Mouse (Mus musculus) embryonic fibroblast, embryonic 13.5 days (primary cell): ENCODE measurements around the gene Dbn1. TPM values are rescaled to one million over a fixed set of nuclear protein-coding genes. Genes with fewer than 3 reads are reported as not detected.

Experiments
- H3K27ac ChIP-seq: 2 replicates; pipeline ENCODE4 v1.5.1; 2012; ENCODE audit warnings: low read length, control low read depth, inconsistent platforms; ENCODE audit not compliant: insufficient read depth
- H3K4me1 ChIP-seq: 2 replicates; pipeline ENCODE4 v1.6.1; 2011; ENCODE audit warnings: low read length; ENCODE audit not compliant: control insufficient read depth, insufficient read depth
- H3K4me3 ChIP-seq: 2 replicates; pipeline ENCODE4 v1.5.1; 2011; ENCODE audit warnings: mild to moderate bottlenecking, control low read depth, low read length; ENCODE audit not compliant: insufficient read depth
- CTCF ChIP-seq: IDR thresholded peaks from 2 replicates; pipeline ENCODE4 v1.5.1; 2011; ENCODE audit warnings: mild to moderate bottlenecking, control low read depth, low read length, moderate library complexity, borderline replicate concordance; ENCODE audit not compliant: insufficient read depth
- POLR2A ChIP-seq: IDR thresholded peaks from 2 replicates; pipeline ENCODE4 v1.6.1; 2011; ENCODE audit warnings: low read depth, mild to moderate bottlenecking, control low read depth, low read length, moderate library complexity
- polyA plus RNA-seq: library from polyadenylated mRNA; stranded (reverse); fragments of >200 nt; gene quantifications from 2 replicates; pipeline ENCODE4 v1.2.4, GENCODE M21; 2011; ENCODE audit warnings: low read depth; ENCODE audit not compliant: missing spikeins, insufficient read length

Gene Dbn1
- polyA plus RNA-seq, 1 experiment = 105 TPM

DNA sequence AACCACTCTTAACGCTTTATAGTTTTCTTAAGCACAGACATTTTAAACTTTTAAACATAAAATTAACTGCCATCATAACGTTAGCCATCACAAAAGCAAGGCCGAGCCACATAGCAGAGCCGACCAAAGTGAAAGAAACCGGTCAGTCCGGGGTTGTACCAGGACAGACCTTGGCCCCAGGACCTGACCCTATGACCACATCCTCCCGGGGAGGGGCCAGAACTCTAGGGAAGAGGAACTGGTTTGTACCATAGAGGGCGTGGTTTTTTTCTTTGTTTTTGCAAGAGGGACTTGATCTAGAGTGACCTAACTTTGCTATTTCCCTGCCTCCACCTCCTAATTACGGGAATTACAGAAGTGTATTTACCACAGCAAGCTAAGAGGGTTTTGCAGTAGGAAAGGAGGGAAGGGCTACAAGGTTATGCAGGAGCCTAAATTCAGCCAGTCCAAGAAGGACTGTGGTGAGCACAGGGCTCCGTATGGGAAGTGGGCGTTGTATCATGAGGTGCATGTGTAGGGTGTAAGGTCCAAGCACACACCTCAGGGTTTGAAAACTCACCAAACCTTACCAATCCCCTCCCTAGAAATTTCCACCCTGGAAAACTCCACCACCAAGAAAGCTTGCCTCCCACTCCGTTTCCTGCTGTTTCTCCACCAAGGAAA lies 58.6 kb downstream of the Dbn1 start:
- TF ChIP-seq CTCF = no peak
- TF ChIP-seq POLR2A = no peak
- Histone ChIP-seq H3K4me1 (no peaks in the 10 kb centered on the region), H3K4me3 (no peak overlapping the region), H3K27ac (no peak overlapping the region)

GRCm38 (mm10) chr13:55426613-55427012 lies 61.3 kb downstream of the Dbn1 start, which contains the start of gene F12:
Gene F12 (minus strand): TSS chr13:55426793.
- H3K27ac ChIP-seq = no peak within 1 kb of the TSS
- H3K4me1 ChIP-seq = no peaks in the 10 kb centered on the region
- H3K4me3 ChIP-seq = no peak within 1 kb of the TSS
- no peak for TF ChIP-seq CTCF
- TF ChIP-seq POLR2A = no peak

Other genes starting within 250 kb of the Dbn1 start
- gene Prelid1, start 167.6 kb downstream of the Dbn1 start, polyA plus RNA-seq = 267 and 295 TPM in 2 replicates
- 41.4 and 48.0 TPM in 2 replicates for gene Rab24, start 166.2 kb downstream of the Dbn1 start, polyA plus RNA-seq
- gene Mxd3, start 158.3 kb downstream of the Dbn1 start, polyA plus RNA-seq = 9.5 and 19.0 TPM in 2 replicates
- gene Lman2, start 125.3 kb downstream of the Dbn1 start, polyA plus RNA-seq = 66.9 and 70.7 TPM in 2 replicates
- not detected in 2 replicates for gene Rgs14, start 118.4 kb downstream of the Dbn1 start, polyA plus RNA-seq
- not detected in 2 replicates for gene Slc34a1, start 89.9 kb downstream of the Dbn1 start, polyA plus RNA-seq
- gene Pfn3, start 72.9 kb downstream of the Dbn1 start, polyA plus RNA-seq = not detected in 2 replicates
- not detected in 2 replicates for gene F12, start 61.3 kb downstream of the Dbn1 start, polyA plus RNA-seq
- 37.7 and 42.9 TPM in 2 replicates for gene Grk6, start 43.0 kb downstream of the Dbn1 start, polyA plus RNA-seq
- 2.5 and 4.6 TPM in 2 replicates for gene Prr7, start 23.8 kb downstream of the Dbn1 start, polyA plus RNA-seq
- gene Pdlim7, start 25.6 kb upstream of the Dbn1 start, polyA plus RNA-seq = 132 and 179 TPM in 2 replicates
- gene Dok3, start 41.2 kb upstream of the Dbn1 start, polyA plus RNA-seq = 0.60 and 0.79 TPM in 2 replicates
- gene Ddx41, start 48.5 kb upstream of the Dbn1 start, polyA plus RNA-seq = 23.9 and 26.2 TPM in 2 replicates
- 20.9 and 24.5 TPM in 2 replicates for gene Fam193b, start 83.0 kb upstream of the Dbn1 start, polyA plus RNA-seq
- gene Tmed9, start 85.6 kb upstream of the Dbn1 start, polyA plus RNA-seq = 228 and 231 TPM in 2 replicates
- gene B4galt7, start 111.8 kb upstream of the Dbn1 start, polyA plus RNA-seq = 16.4 and 18.7 TPM in 2 replicates
- 47.1 and 50.0 TPM in 2 replicates for gene Caml, start 134.9 kb upstream of the Dbn1 start, polyA plus RNA-seq
- gene Ddx46, start 146.9 kb upstream of the Dbn1 start, polyA plus RNA-seq = 46.6 and 52.8 TPM in 2 replicates
- 91.3 and 96.3 TPM in 2 replicates for gene B230219D22Rik, start 205.0 kb upstream of the Dbn1 start, polyA plus RNA-seq
- 48.4 and 54.2 TPM in 2 replicates for gene Txndc15, start 226.5 kb upstream of the Dbn1 start, polyA plus RNA-seq
- 31.9 and 33.0 TPM in 2 replicates for gene Pcbd2, start 239.3 kb upstream of the Dbn1 start, polyA plus RNA-seq